Mouse (Mus musculus): ENCODE data around the gene Tnfsf9. TPM values are rescaled to one million over a fixed set of nuclear protein-coding genes. Genes with fewer than 3 reads are reported as not detected.
"Not testable (repeated sequence)": the region's sequence is repeated elsewhere in the genome, so short reads cannot be mapped to it uniquely, and the experiment has no call there.

Tnfsf9 gene
- polyA plus RNA-seq, 2 experiments from 2014 or later, result 9.0 to 9.9 TPM

GRCm38 (mm10) chr17:57095855-57096622 is 9.1 kb upstream of the Tnfsf9 start:
- peak; percentile 34 for ATAC-seq

- peak; percentile 82 for ATAC-seq
Measured at GRCm38 (mm10) chr17:57096623-57096920, 8.6 kb upstream of the Tnfsf9 start.

- no peak for ATAC-seq
Measured at GRCm38 (mm10) chr17:57098321-57098720, 6.8 kb upstream of the Tnfsf9 start.

GRCm38 (mm10) chr17:57099629-57100325 is 5.3 kb upstream of the Tnfsf9 start:
- no peak for ATAC-seq

- no peak for ATAC-seq
Measured at GRCm38 (mm10) chr17:57102276-57102675, 2.8 kb upstream of the Tnfsf9 start.

- ATAC-seq, result no peak
Measured at GRCm38 (mm10) chr17:57104496-57104895, 629 bp upstream of the Tnfsf9 start.

GRCm38 (mm10) chr17:57106035-57106368 is 877 bp downstream of the Tnfsf9 start:
- ATAC-seq, result no peak

- ATAC-seq, result no peak
Measured at GRCm38 (mm10) chr17:57107064-57107463, 1.9 kb downstream of the Tnfsf9 start.

- ATAC-seq, result no peak
Measured at GRCm38 (mm10) chr17:57108040-57108665, 3.0 kb downstream of the Tnfsf9 start.

- peak; percentile 74 for ATAC-seq
Measured at GRCm38 (mm10) chr17:57108666-57109171, 3.6 kb downstream of the Tnfsf9 start.

GRCm38 (mm10) chr17:57110005-57110404 is 4.9 kb downstream of the Tnfsf9 start:
- no peak for ATAC-seq

- ATAC-seq, result no peak
Measured at GRCm38 (mm10) chr17:57112768-57113474, 7.8 kb downstream of the Tnfsf9 start.

GRCm38 (mm10) chr17:57116801-57117200 is 11.7 kb downstream of the Tnfsf9 start:
- ATAC-seq, result no peak

GRCm38 (mm10) chr17:57118524-57119349 is 13.6 kb downstream of the Tnfsf9 start:
- ATAC-seq, result no peak

- ATAC-seq, result no peak
Measured at GRCm38 (mm10) chr17:57121856-57122255, 16.7 kb downstream of the Tnfsf9 start.

- no peak for ATAC-seq
Measured at GRCm38 (mm10) chr17:57123192-57124118, 18.3 kb downstream of the Tnfsf9 start.

GRCm38 (mm10) chr17:57124792-57125191 is 19.7 kb downstream of the Tnfsf9 start:
- no peak for ATAC-seq

GRCm38 (mm10) chr17:57125853-57126622 is 20.9 kb downstream of the Tnfsf9 start:
- ATAC-seq, result no peak

GRCm38 (mm10) chr17:57131793-57132192 is 26.7 kb downstream of the Tnfsf9 start:
- peak; percentile 83 for ATAC-seq

- not testable (repeated sequence) for ATAC-seq
Measured at GRCm38 (mm10) chr17:57134021-57134420, 28.9 kb downstream of the Tnfsf9 start.
